Mouse (Mus musculus): ENCODE measurements at regions not wholly inside any gene's neighbourhood (a gene's known extent, or its start where the extent isn't known, plus 50 kb on each side); places are given as distances from the start of the nearest gene placed in this dataset.

GRCm38 (mm10) chr10:21454757-21455156 is 77.7 kb downstream of the Aldh8a1 start:
- Histone ChIP-seq H3K9ac (replicated peaks; ENCODE audit: low read length, poor library complexity, severe bottlenecking) (no peak overlapping the region), H3K4me3 (ENCODE audit: low read depth, low read length) (no peak overlapping the region), H3K27me3 (ENCODE audit: insufficient read depth, low read length) (no peaks in the 10 kb centered on the region), H3K27ac (ENCODE audit: low read depth, low read length) (no peak overlapping the region), H3K9me3 (ENCODE audit: low read length) (no peaks in the 10 kb centered on the region), H3K4me2 (ENCODE audit: low read depth, low read length, poor library complexity, severe bottlenecking) (no peak overlapping the region), H3K4me1 (ENCODE audit: insufficient read depth, low read length) (peaks cover 7% of the 10 kb centered on the region; the same call in 1 of the 2 replicates), H3K36me3 (ENCODE audit: insufficient read depth, low read length) (no peaks in the 10 kb centered on the region)
- ATAC-seq (ENCODE audit: low FRiP score) (no peak), DNase-seq (ENCODE audit: low spot score) (no peak)
- 79% methylated on average over 16 of the region's 16 CpGs for WGBS
- no peak for TF ChIP-seq CTCF (IDR thresholded peaks at IDR 0.05)

GRCm38 (mm10) chr10:21455863-21456262 is 78.8 kb downstream of the Aldh8a1 start:
- 29% methylated on average over 5 of the region's 5 CpGs for WGBS
- Histone ChIP-seq H3K27ac (ENCODE audit: low read depth, low read length) (no peak overlapping the region), H3K4me2 (ENCODE audit: low read depth, low read length, poor library complexity, severe bottlenecking) (no peak overlapping the region), H3K9ac (replicated peaks; ENCODE audit: low read length, poor library complexity, severe bottlenecking) (no peak overlapping the region), H3K36me3 (ENCODE audit: insufficient read depth, low read length) (no peaks in the 10 kb centered on the region), H3K9me3 (ENCODE audit: low read length) (no peaks in the 10 kb centered on the region), H3K27me3 (ENCODE audit: insufficient read depth, low read length) (no peaks in the 10 kb centered on the region), H3K4me1 (ENCODE audit: insufficient read depth, low read length) (peaks cover 7% of the 10 kb centered on the region; the same call in 1 of the 2 replicates), H3K4me3 (ENCODE audit: low read depth, low read length) (no peak overlapping the region)
- no peak for ATAC-seq (ENCODE audit: low FRiP score)
- TF ChIP-seq CTCF (IDR thresholded peaks at IDR 0.05) = no peak
- peak; percentile 28 for DNase-seq (ENCODE audit: low spot score)

GRCm38 (mm10) chr10:21456359-21456758 is 79.3 kb downstream of the Aldh8a1 start:
- no peaks in the 10 kb centered on the region for H3K9me3 ChIP-seq (ENCODE audit: low read length)
- no peak overlapping the region for H3K9ac ChIP-seq (replicated peaks; ENCODE audit: low read length, poor library complexity, severe bottlenecking)
- H3K4me2 ChIP-seq (ENCODE audit: low read depth, low read length, poor library complexity, severe bottlenecking) = no peak overlapping the region
- no peak overlapping the region for H3K27ac ChIP-seq (ENCODE audit: low read depth, low read length)
- no peaks in the 10 kb centered on the region for H3K36me3 ChIP-seq (ENCODE audit: insufficient read depth, low read length)
- H3K4me1 ChIP-seq (ENCODE audit: insufficient read depth, low read length) = peaks cover 7% of the 10 kb centered on the region; the same call in 1 of the 2 replicates
- H3K4me3 ChIP-seq (ENCODE audit: low read depth, low read length) = no peak overlapping the region
- no peaks in the 10 kb centered on the region for H3K27me3 ChIP-seq (ENCODE audit: insufficient read depth, low read length)
- no peak for ATAC-seq (ENCODE audit: low FRiP score)
- 44% methylated on average over 3 of the region's 3 CpGs for WGBS
- TF ChIP-seq CTCF (IDR thresholded peaks at IDR 0.05) = no peak
- no peak for DNase-seq (ENCODE audit: low spot score)

GRCm38 (mm10) chr10:21456991-21457390 is 79.9 kb downstream of the Aldh8a1 start:
- Histone ChIP-seq H3K4me1 (ENCODE audit: insufficient read depth, low read length) (peaks cover 7% of the 10 kb centered on the region; the same call in 1 of the 2 replicates), H3K4me2 (ENCODE audit: low read depth, low read length, poor library complexity, severe bottlenecking) (no peak overlapping the region), H3K9ac (replicated peaks; ENCODE audit: low read length, poor library complexity, severe bottlenecking) (no peak overlapping the region), H3K4me3 (ENCODE audit: low read depth, low read length) (no peak overlapping the region), H3K27ac (ENCODE audit: low read depth, low read length) (no peak overlapping the region), H3K9me3 (ENCODE audit: low read length) (no peaks in the 10 kb centered on the region), H3K27me3 (ENCODE audit: insufficient read depth, low read length) (no peaks in the 10 kb centered on the region), H3K36me3 (ENCODE audit: insufficient read depth, low read length) (no peaks in the 10 kb centered on the region)
- TF ChIP-seq CTCF (IDR thresholded peaks at IDR 0.05) = no peak
- WGBS = 41% methylated on average over 6 of the region's 6 CpGs
- ATAC-seq (ENCODE audit: low FRiP score) = no peak
- no peak for DNase-seq (ENCODE audit: low spot score)

- H3K9ac ChIP-seq (replicated peaks; ENCODE audit: low read length, poor library complexity, severe bottlenecking) = no peak overlapping the region
- H3K27me3 ChIP-seq (ENCODE audit: insufficient read depth, low read length) = no peaks in the 10 kb centered on the region
- H3K4me2 ChIP-seq (ENCODE audit: low read depth, low read length, poor library complexity, severe bottlenecking) = no peak overlapping the region
- ATAC-seq (ENCODE audit: low FRiP score) (no peak), DNase-seq (ENCODE audit: low spot score) (no peak)
- no peaks in the 10 kb centered on the region for H3K36me3 ChIP-seq (ENCODE audit: insufficient read depth, low read length)
- no peak overlapping the region for H3K4me3 ChIP-seq (ENCODE audit: low read depth, low read length)
- peaks cover 7% of the 10 kb centered on the region; the same call in 1 of the 2 replicates for H3K4me1 ChIP-seq (ENCODE audit: insufficient read depth, low read length)
- H3K27ac ChIP-seq (ENCODE audit: low read depth, low read length) = no peak overlapping the region
- no peaks in the 10 kb centered on the region for H3K9me3 ChIP-seq (ENCODE audit: low read length)
- TF ChIP-seq CTCF (IDR thresholded peaks at IDR 0.05) = peak; percentile 23; the same call in 1 of the 2 replicates
Observed at GRCm38 (mm10) chr10:21458608-21459007, 81.5 kb downstream of the Aldh8a1 start.

- WGBS = 36% methylated on average over 2 of the region's 2 CpGs
- no peaks in the 10 kb centered on the region for H3K9me3 ChIP-seq (ENCODE audit: low read length)
- H3K27ac ChIP-seq (ENCODE audit: low read depth, low read length) = no peak overlapping the region
- TF ChIP-seq CTCF (IDR thresholded peaks at IDR 0.05) = no peak
- no peaks in the 10 kb centered on the region for H3K36me3 ChIP-seq (ENCODE audit: insufficient read depth, low read length)
- no peaks in the 10 kb centered on the region for H3K27me3 ChIP-seq (ENCODE audit: insufficient read depth, low read length)
- no peak for DNase-seq (ENCODE audit: low spot score)
- no peak for ATAC-seq (ENCODE audit: low FRiP score)
- H3K4me2 ChIP-seq (ENCODE audit: low read depth, low read length, poor library complexity, severe bottlenecking) = no peak overlapping the region
- peaks cover 7% of the 10 kb centered on the region; the same call in 1 of the 2 replicates for H3K4me1 ChIP-seq (ENCODE audit: insufficient read depth, low read length)
- H3K4me3 ChIP-seq (ENCODE audit: low read depth, low read length) = no peak overlapping the region
- no peak overlapping the region for H3K9ac ChIP-seq (replicated peaks; ENCODE audit: low read length, poor library complexity, severe bottlenecking)
Observed at GRCm38 (mm10) chr10:21460062-21460461, 83.0 kb downstream of the Aldh8a1 start.
